Mouse (Mus musculus): ENCODE measurements around the gene Mib2. TPM values are rescaled to one million over a fixed set of nuclear protein-coding genes. Genes with fewer than 3 reads are reported as not detected.

Gene Mib2
- polyA plus RNA-seq (2012; rRNA removed), result 42.1 and 53.8 TPM in 2 replicates

GRCm38 (mm10) chr4:155668689-155669597 is at the start of gene Mib2:
Mib2 (minus strand) TSS chr4:155669198.

GRCm38 (mm10) chr4:155704721-155705591 is 36.0 kb upstream of the Mib2 start, which contains the start of gene Ssu72:
Ssu72 (plus strand) TSS chr4:155704800.

GRCm38 (mm10) chr4:155694111-155694481 is 25.1 kb upstream of the Mib2 start, which contains the start of gene Fndc10:
Fndc10 (plus strand) TSS chr4:155694342.

GRCm38 (mm10) chr4:155653086-155653450 is 15.9 kb downstream of the Mib2 start, which contains the start of gene Mmp23:
Mmp23 (minus strand) TSS chr4:155653384.

GRCm38 (mm10) chr4:155645308-155645707 is 23.7 kb downstream of the Mib2 start, which contains the start of gene Gm10563:
Gm10563 (minus strand) TSS chr4:155645408.

GRCm38 (mm10) chr4:155624338-155625291 is 44.4 kb downstream of the Mib2 start, which contains the start of gene Cdk11b:
Cdk11b (plus strand) TSS chr4:155624854.

Other genes starting within 250 kb of the Mib2 start
- 0.14 TPM in 1 of 2 replicates, not detected in the other for gene Tmem52, start 200.1 kb downstream of the Mib2 start, polyA plus RNA-seq (2012; rRNA removed)
- gene Gnb1, start 177.8 kb downstream of the Mib2 start, polyA plus RNA-seq (2012; rRNA removed), result 415 and 660 TPM in 2 replicates
- gene Nadk, start 106.8 kb downstream of the Mib2 start, polyA plus RNA-seq (2012; rRNA removed), result 64.9 and 76.5 TPM in 2 replicates
- 13.2 and 19.4 TPM in 2 replicates for gene Slc35e2, start 67.8 kb downstream of the Mib2 start, polyA plus RNA-seq (2012; rRNA removed)
- 71.0 and 114 TPM in 2 replicates for gene Cdk11b, start 44.3 kb downstream of the Mib2 start, polyA plus RNA-seq (2012; rRNA removed)
- not detected in 2 replicates for gene Gm10563, start 23.8 kb downstream of the Mib2 start, polyA plus RNA-seq (2012; rRNA removed)
- 7.0 and 14.2 TPM in 2 replicates for gene Mmp23, start 15.8 kb downstream of the Mib2 start, polyA plus RNA-seq (2012; rRNA removed)
- gene Fndc10, start 25.1 kb upstream of the Mib2 start, polyA plus RNA-seq (2012; rRNA removed), result 8.0 and 11.4 TPM in 2 replicates
- 96.3 and 117 TPM in 2 replicates for gene Ssu72, start 35.6 kb upstream of the Mib2 start, polyA plus RNA-seq (2012; rRNA removed)
- 3.4 and 3.6 TPM in 2 replicates for gene Tmem240, start 65.6 kb upstream of the Mib2 start, polyA plus RNA-seq (2012; rRNA removed)
- 89.8 and 102 TPM in 2 replicates for gene Atad3a, start 91.9 kb upstream of the Mib2 start, polyA plus RNA-seq (2012; rRNA removed)
- gene Vwa1, start 105.5 kb upstream of the Mib2 start, polyA plus RNA-seq (2012; rRNA removed), result 6.9 and 7.5 TPM in 2 replicates
- gene Tmem88b, start 116.7 kb upstream of the Mib2 start, polyA plus RNA-seq (2012; rRNA removed), result 0.50 and 0.83 TPM in 2 replicates
- gene Ankrd65, start 121.2 kb upstream of the Mib2 start, polyA plus RNA-seq (2012; rRNA removed), result not detected in 2 replicates
- gene Mrpl20, start 133.7 kb upstream of the Mib2 start, polyA plus RNA-seq (2012; rRNA removed), result 69.9 and 120 TPM in 2 replicates
- 225 and 230 TPM in 2 replicates for gene Ccnl2, start 143.3 kb upstream of the Mib2 start, polyA plus RNA-seq (2012; rRNA removed)
- 126 and 135 TPM in 2 replicates for gene Aurkaip1, start 162.1 kb upstream of the Mib2 start, polyA plus RNA-seq (2012; rRNA removed)
- 53.6 and 63.9 TPM in 2 replicates for gene Mxra8, start 170.5 kb upstream of the Mib2 start, polyA plus RNA-seq (2012; rRNA removed)
- gene Dvl1, start 178.2 kb upstream of the Mib2 start, polyA plus RNA-seq (2012; rRNA removed), result 61.8 and 67.7 TPM in 2 replicates
- gene Tas1r3, start 194.2 kb upstream of the Mib2 start, polyA plus RNA-seq (2012; rRNA removed), result 0.34 and 0.48 TPM in 2 replicates
- gene Cptp, start 200.2 kb upstream of the Mib2 start, polyA plus RNA-seq (2012; rRNA removed), result 8.5 and 16.8 TPM in 2 replicates
- gene Ints11, start 200.3 kb upstream of the Mib2 start, polyA plus RNA-seq (2012; rRNA removed), result 60.0 and 67.2 TPM in 2 replicates
- 58.7 and 62.5 TPM in 2 replicates for gene Pusl1, start 222.6 kb upstream of the Mib2 start, polyA plus RNA-seq (2012; rRNA removed)
- 44.4 and 50.6 TPM in 2 replicates for gene Acap3, start 222.6 kb upstream of the Mib2 start, polyA plus RNA-seq (2012; rRNA removed)

Data from central nervous system, embryonic 11.5 days (tissue).